Mouse (Mus musculus): ENCODE measurements at regions not wholly inside any gene's neighbourhood (a gene's known extent, or its start where the extent isn't known, plus 50 kb on each side); places are given as distances from the start of the nearest gene placed in this dataset.

DNA sequence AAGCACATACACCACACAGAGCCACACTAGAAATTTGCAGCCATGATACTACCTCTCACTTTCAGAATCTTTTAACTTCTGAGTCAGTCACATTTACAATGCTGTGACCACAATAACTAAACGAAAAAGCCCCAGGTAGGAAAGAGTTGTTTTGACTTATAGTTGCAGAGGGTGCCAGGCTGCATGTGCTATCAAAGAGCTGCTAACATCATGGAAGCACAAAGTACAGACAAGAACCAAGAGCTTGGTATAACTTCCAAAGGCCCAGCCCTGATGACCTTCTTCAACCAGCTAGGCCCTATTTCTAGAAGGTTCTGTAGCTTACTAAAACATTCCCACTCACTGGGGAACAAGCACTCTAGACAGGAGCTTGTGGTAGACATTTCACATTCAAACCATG lies 314.1 kb upstream of the Plxna2 start:
- Histone ChIP-seq H3K4me1 (replicated peaks; ENCODE audit: control insufficient read depth, insufficient read depth, low read length) (no peaks in the 10 kb centered on the region), H3K27ac (ENCODE audit: low read depth, low read length) (no peak overlapping the region), H3K36me3 (ENCODE audit: control insufficient read depth, insufficient read depth, low read length) (no peaks in the 10 kb centered on the region), H3K4me3 (ENCODE audit: low read depth, low read length) (no peak overlapping the region), H3K27me3 (ENCODE audit: control insufficient read depth, insufficient read depth, low read length) (no peaks in the 10 kb centered on the region), H3K9ac (ENCODE audit: low read length) (no peak overlapping the region), H3K4me2 (ENCODE audit: low read depth, low read length, severe bottlenecking) (no peak overlapping the region), H3K9me3 (ENCODE audit: control insufficient read depth, low read length) (no peaks in the 10 kb centered on the region)
- 71% methylated on average over 1 of the region's 1 CpGs for WGBS
- DNase-seq (ENCODE audit: low spot score) (no peak), ATAC-seq (replicated peaks; ENCODE audit: low FRiP score) (no peak)

DNA sequence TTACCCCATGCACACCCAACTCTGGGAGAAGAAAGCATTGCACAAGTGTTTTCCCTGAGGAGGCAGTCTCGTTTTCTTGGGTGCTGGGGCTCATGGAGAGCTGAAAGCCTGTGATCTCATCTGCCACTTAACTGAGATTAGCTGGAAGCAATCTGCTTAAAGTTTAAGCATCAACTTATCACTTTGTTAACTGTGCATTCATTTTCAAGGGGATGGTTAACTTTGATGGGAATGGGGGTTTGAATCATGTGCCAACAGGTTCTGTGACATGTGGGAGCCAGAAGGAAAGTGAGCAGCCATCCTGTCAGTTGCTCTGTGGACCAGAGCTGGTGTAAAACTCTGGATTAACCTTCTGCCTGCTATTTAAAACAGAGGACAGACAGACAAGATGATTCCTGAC lies 315.2 kb upstream of the Plxna2 start:
- 44% methylated on average over 1 of the region's 1 CpGs for WGBS
- DNase-seq (ENCODE audit: low spot score) (no peak), ATAC-seq (replicated peaks; ENCODE audit: low FRiP score) (no peak)
- Histone ChIP-seq H3K9ac (ENCODE audit: low read length) (no peak overlapping the region), H3K4me2 (ENCODE audit: low read depth, low read length, severe bottlenecking) (no peak overlapping the region), H3K27ac (ENCODE audit: low read depth, low read length) (no peak overlapping the region), H3K9me3 (ENCODE audit: control insufficient read depth, low read length) (no peaks in the 10 kb centered on the region), H3K4me1 (replicated peaks; ENCODE audit: control insufficient read depth, insufficient read depth, low read length) (no peaks in the 10 kb centered on the region), H3K36me3 (ENCODE audit: control insufficient read depth, insufficient read depth, low read length) (no peaks in the 10 kb centered on the region), H3K4me3 (ENCODE audit: low read depth, low read length) (no peak overlapping the region), H3K27me3 (ENCODE audit: control insufficient read depth, insufficient read depth, low read length) (no peaks in the 10 kb centered on the region)

DNA sequence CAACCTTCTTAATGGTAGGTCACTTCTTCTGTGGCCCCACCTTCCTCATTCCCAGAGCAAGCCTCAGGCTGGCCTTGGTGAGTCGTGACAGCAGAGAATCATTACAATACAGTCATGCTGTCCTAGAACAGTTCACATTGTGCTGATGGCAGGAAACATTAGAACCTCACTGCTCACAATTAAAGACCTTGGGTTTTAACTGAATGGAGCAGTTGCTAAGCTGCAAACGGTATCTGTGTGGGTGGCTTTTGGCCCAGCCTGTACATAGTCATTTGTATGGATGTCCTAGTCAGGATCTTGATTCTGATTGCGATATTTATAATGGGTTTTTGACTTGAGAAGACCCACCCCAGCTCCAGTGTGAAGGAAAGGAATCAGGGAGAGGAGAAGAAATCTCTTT lies 336.1 kb upstream of the Plxna2 start:
- Histone ChIP-seq H3K9me3 (ENCODE audit: control insufficient read depth, low read length) (no peaks in the 10 kb centered on the region), H3K9ac (ENCODE audit: low read length) (no peak overlapping the region), H3K4me1 (replicated peaks; ENCODE audit: control insufficient read depth, insufficient read depth, low read length) (no peaks in the 10 kb centered on the region), H3K4me3 (ENCODE audit: low read depth, low read length) (no peak overlapping the region), H3K27ac (ENCODE audit: low read depth, low read length) (no peak overlapping the region), H3K4me2 (ENCODE audit: low read depth, low read length, severe bottlenecking) (no peak overlapping the region), H3K36me3 (ENCODE audit: control insufficient read depth, insufficient read depth, low read length) (no peaks in the 10 kb centered on the region), H3K27me3 (ENCODE audit: control insufficient read depth, insufficient read depth, low read length) (no peaks in the 10 kb centered on the region)
- WGBS = 58% methylated on average over 3 of the region's 3 CpGs
- no peak for ATAC-seq (replicated peaks; ENCODE audit: low FRiP score)
- DNase-seq (ENCODE audit: low spot score) = no peak

DNA sequence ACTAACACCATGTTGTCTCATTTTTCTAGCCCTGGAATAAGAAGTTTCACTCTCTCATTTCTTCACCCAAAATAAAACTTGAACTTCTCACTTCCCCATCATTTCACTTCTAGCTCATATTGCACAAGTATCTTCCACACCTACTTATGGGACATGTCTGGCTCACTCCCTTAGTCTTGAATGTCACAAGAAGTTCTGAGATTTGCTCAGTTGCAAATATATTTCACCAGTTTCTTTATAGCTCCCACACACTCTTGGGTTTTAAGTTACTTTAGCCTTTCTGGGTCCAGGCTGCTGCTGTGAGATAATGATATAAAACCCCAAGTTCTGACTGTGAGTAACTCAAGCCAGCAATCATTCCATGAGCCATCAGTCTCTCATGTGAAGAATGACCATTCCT lies 350.0 kb upstream of the Plxna2 start:
- DNase-seq (ENCODE audit: low spot score) = no peak
- Histone ChIP-seq H3K4me2 (ENCODE audit: low read depth, low read length, severe bottlenecking) (no peak overlapping the region), H3K27me3 (ENCODE audit: control insufficient read depth, insufficient read depth, low read length) (no peaks in the 10 kb centered on the region; the same call in 1 of the 2 replicates), H3K36me3 (ENCODE audit: control insufficient read depth, insufficient read depth, low read length) (no peaks in the 10 kb centered on the region), H3K4me3 (ENCODE audit: low read depth, low read length) (no peak overlapping the region), H3K27ac (ENCODE audit: low read depth, low read length) (no peak overlapping the region), H3K9me3 (ENCODE audit: control insufficient read depth, low read length) (no peaks in the 10 kb centered on the region), H3K4me1 (replicated peaks; ENCODE audit: control insufficient read depth, insufficient read depth, low read length) (no peaks in the 10 kb centered on the region), H3K9ac (ENCODE audit: low read length) (no peak overlapping the region)
- ATAC-seq (replicated peaks; ENCODE audit: low FRiP score) = no peak

DNA sequence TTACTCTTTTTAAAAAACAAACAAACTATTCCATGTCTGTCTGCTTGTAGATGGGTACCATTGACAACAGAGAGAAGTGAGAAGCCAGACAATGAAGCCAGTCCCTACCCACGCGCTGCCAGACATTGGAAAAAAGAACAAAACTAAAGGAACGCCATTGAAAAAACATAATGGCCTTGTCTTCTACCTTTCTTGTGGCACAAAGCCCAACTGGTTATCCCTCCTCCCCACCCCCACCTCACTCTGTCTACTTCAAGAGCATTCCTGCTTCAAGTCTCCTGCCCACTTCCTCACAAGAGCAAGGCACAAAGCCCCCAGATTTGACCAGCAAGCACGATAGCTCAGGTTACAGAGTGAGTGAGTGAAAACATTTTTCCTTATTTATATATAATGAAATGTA lies 355.6 kb upstream of the Plxna2 start:
- 28% methylated on average over 4 of the region's 4 CpGs for WGBS
- Histone ChIP-seq H3K4me2 (ENCODE audit: low read depth, low read length, severe bottlenecking) (no peak overlapping the region), H3K9ac (ENCODE audit: low read length) (no peak overlapping the region), H3K4me3 (ENCODE audit: low read depth, low read length) (no peak overlapping the region), H3K27ac (ENCODE audit: low read depth, low read length) (no peak overlapping the region), H3K27me3 (ENCODE audit: control insufficient read depth, insufficient read depth, low read length) (no peaks in the 10 kb centered on the region; the same call in 1 of the 2 replicates), H3K36me3 (ENCODE audit: control insufficient read depth, insufficient read depth, low read length) (no peaks in the 10 kb centered on the region), H3K4me1 (replicated peaks; ENCODE audit: control insufficient read depth, insufficient read depth, low read length) (no peaks in the 10 kb centered on the region), H3K9me3 (ENCODE audit: control insufficient read depth, low read length) (no peaks in the 10 kb centered on the region)
- ATAC-seq (replicated peaks; ENCODE audit: low FRiP score) = no peak
- no peak for DNase-seq (ENCODE audit: low spot score)

DNA sequence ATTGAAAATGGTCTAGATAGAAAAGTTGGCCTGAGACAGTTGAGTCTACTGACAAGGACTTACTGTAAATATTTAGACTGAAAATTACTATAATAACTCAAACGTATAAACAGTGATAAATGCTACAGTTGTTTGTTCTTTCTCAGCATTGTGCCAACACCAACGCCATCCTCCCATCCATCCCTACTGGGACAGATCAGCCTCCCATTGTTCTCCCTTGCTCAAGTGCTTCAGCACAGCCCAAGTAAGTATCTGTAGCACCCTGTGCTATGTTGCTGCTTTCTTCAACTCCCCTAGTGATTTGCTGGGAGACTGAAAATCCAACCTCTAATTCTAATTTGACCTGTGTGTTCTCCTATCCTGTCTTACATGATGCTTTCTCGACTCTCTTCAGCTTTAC lies 358.1 kb upstream of the Plxna2 start:
- no peaks in the 10 kb centered on the region for H3K36me3 ChIP-seq (ENCODE audit: control insufficient read depth, insufficient read depth, low read length)
- no peaks in the 10 kb centered on the region for H3K27me3 ChIP-seq (ENCODE audit: control insufficient read depth, insufficient read depth, low read length)
- H3K4me3 ChIP-seq (ENCODE audit: low read depth, low read length) = no peak overlapping the region
- no peaks in the 10 kb centered on the region for H3K9me3 ChIP-seq (ENCODE audit: control insufficient read depth, low read length)
- H3K4me1 ChIP-seq (replicated peaks; ENCODE audit: control insufficient read depth, insufficient read depth, low read length) = no peaks in the 10 kb centered on the region
- no peak for DNase-seq (ENCODE audit: low spot score)
- H3K27ac ChIP-seq (ENCODE audit: low read depth, low read length) = no peak overlapping the region
- ATAC-seq (replicated peaks; ENCODE audit: low FRiP score) = no peak
- H3K4me2 ChIP-seq (ENCODE audit: low read depth, low read length, severe bottlenecking) = no peak overlapping the region
- WGBS = 76% methylated on average over 3 of the region's 3 CpGs
- H3K9ac ChIP-seq (ENCODE audit: low read length) = no peak overlapping the region

DNA sequence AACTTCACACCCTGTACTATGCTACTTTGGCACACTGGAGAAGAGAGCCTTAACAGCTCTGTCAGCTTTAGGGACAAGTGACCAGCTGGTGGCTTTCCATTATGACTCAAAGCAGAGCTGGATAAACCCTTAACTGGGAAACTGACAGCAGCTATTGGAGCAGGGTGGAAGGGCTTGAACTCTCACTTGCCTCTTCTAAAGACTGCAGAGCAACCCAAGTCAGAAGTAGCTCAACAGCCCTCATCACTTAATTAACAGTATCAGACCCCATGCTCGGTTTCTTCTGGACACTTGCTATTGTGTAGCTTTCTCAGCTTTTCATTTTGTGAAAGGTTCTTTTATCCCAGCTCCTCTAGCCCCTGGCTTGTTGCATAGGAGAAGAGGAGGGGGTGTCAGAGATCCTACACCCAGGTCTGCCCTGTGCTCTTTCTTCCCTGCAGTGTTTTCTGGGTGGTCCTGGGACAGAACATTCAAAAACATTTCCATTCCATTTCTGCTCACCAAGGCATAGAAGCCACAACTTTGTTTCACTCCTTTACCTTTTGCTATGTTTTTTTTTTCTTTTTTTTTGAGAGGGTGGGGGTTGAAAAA lies 373.1 kb upstream of the Plxna2 start:
- Histone ChIP-seq H3K27ac (ENCODE audit: low read depth, low read length) (no peak overlapping the region), H3K9me3 (ENCODE audit: control insufficient read depth, low read length) (no peaks in the 10 kb centered on the region), H3K4me2 (ENCODE audit: low read depth, low read length, severe bottlenecking) (no peak overlapping the region), H3K4me1 (replicated peaks; ENCODE audit: control insufficient read depth, insufficient read depth, low read length) (0 out of 2 replicates have a peak, but pooled peaks cover 3% of the 10 kb centered on the region), H3K27me3 (ENCODE audit: control insufficient read depth, insufficient read depth, low read length) (no peaks in the 10 kb centered on the region), H3K36me3 (ENCODE audit: control insufficient read depth, insufficient read depth, low read length) (no peaks in the 10 kb centered on the region), H3K9ac (ENCODE audit: low read length) (no peak overlapping the region), H3K4me3 (ENCODE audit: low read depth, low read length) (no peak overlapping the region)
- no peak for DNase-seq (ENCODE audit: low spot score)
- peak; percentile 83 for ATAC-seq (replicated peaks; ENCODE audit: low FRiP score)
- 0% methylated on average over 1 of the region's 1 CpGs for WGBS

DNA sequence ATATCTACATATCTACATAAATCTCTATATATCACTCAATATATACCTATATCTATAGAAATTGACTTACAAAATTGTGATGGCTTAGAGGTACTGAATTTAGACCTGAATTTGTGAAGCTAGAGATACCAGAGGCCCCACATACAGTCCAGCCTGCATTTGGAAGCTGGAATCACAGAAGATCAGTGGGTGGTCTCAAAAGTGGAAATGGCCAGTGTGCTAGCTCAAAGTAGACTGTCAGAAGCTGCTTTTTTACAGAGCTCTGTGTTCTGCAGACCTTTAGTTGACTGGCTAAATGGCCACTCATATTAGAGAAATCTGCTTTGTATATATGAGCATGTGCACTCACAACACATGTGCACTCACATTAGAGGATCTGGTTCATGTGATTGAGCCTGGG lies 376.9 kb upstream of the Plxna2 start:
- Histone ChIP-seq H3K27ac (ENCODE audit: low read depth, low read length) (no peak overlapping the region), H3K27me3 (ENCODE audit: control insufficient read depth, insufficient read depth, low read length) (no peaks in the 10 kb centered on the region), H3K4me1 (replicated peaks; ENCODE audit: control insufficient read depth, insufficient read depth, low read length) (0 out of 2 replicates have a peak, but pooled peaks cover 3% of the 10 kb centered on the region), H3K4me2 (ENCODE audit: low read depth, low read length, severe bottlenecking) (no peak overlapping the region), H3K9ac (ENCODE audit: low read length) (no peak overlapping the region), H3K36me3 (ENCODE audit: control insufficient read depth, insufficient read depth, low read length) (no peaks in the 10 kb centered on the region), H3K4me3 (ENCODE audit: low read depth, low read length) (no peak overlapping the region), H3K9me3 (ENCODE audit: control insufficient read depth, low read length) (no peaks in the 10 kb centered on the region)
- no peak for ATAC-seq (replicated peaks; ENCODE audit: low FRiP score)
- no peak for DNase-seq (ENCODE audit: low spot score)

DNA sequence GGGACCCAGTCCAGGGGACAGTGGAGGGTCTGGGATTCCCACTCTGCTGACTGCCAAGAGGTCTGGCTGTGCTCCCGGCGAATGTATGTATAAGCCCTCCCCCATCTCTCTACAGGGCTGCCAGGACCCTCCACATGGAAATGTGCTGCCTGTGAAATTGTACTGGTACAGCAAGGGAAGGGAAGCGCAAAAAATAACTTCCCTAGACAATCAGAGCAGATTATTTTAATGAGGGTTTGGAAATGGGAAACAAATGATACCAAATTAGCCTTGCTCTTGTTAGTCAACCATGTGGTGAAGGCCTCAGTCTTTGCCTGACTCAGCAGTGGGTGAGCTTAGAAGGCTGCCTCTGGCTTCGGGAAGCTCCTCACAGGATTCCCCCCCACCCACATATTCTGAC lies 386.8 kb upstream of the Plxna2 start:
- ATAC-seq (replicated peaks; ENCODE audit: low FRiP score) = no peak
- H3K4me2 ChIP-seq (ENCODE audit: low read depth, low read length, severe bottlenecking) = no peak overlapping the region
- WGBS = 60% methylated on average over 4 of the region's 4 CpGs
- no peaks in the 10 kb centered on the region for H3K9me3 ChIP-seq (ENCODE audit: control insufficient read depth, low read length)
- no peak overlapping the region for H3K9ac ChIP-seq (ENCODE audit: low read length)
- peaks cover 4% of the 10 kb centered on the region; the same call in 1 of the 2 replicates for H3K4me1 ChIP-seq (replicated peaks; ENCODE audit: control insufficient read depth, insufficient read depth, low read length)
- H3K36me3 ChIP-seq (ENCODE audit: control insufficient read depth, insufficient read depth, low read length) = no peaks in the 10 kb centered on the region
- H3K4me3 ChIP-seq (ENCODE audit: low read depth, low read length) = no peak overlapping the region
- DNase-seq (ENCODE audit: low spot score) = no peak
- H3K27ac ChIP-seq (ENCODE audit: low read depth, low read length) = no peak overlapping the region
- H3K27me3 ChIP-seq (ENCODE audit: control insufficient read depth, insufficient read depth, low read length) = no peaks in the 10 kb centered on the region

Measured in forebrain, embryonic 11.5 days (tissue).